Mouse (Mus musculus): ENCODE data around the gene Sipa1l1. TPM values are rescaled to one million over a fixed set of nuclear protein-coding genes. Genes with fewer than 3 reads are reported as not detected.
"Not testable (repeated sequence)": the region's sequence is repeated elsewhere in the genome, so short reads cannot be mapped to it uniquely, and the experiment has no call there.

Sipa1l1 gene
- polyA plus RNA-seq, 1 experiment from 2014 or later, result 11.2 TPM

- 58% methylated on average over 4 of the region's 4 CpGs for WGBS
- no peak overlapping the region for H3K9ac ChIP-seq (ENCODE audit: low read depth, low read length)
- no peak overlapping the region for H3K4me3 ChIP-seq (ENCODE audit: low read depth, low read length)
- H3K27me3 ChIP-seq (ENCODE audit: control insufficient read depth, insufficient read depth, low read depth, low read length), result no peaks in the 10 kb centered on the region
- no peak for ATAC-seq
- no peaks in the 10 kb centered on the region for H3K4me1 ChIP-seq (ENCODE audit: control insufficient read depth, insufficient read depth, low read length)
- no peak overlapping the region for H3K27ac ChIP-seq (ENCODE audit: low read length)
- H3K9me3 ChIP-seq (replicated peaks; ENCODE audit: control insufficient read depth, low read length, poor library complexity, severe bottlenecking), result no peaks in the 10 kb centered on the region
- no peak overlapping the region for H3K4me2 ChIP-seq (ENCODE audit: low read length)
- no peaks in the 10 kb centered on the region for H3K36me3 ChIP-seq (ENCODE audit: control insufficient read depth, insufficient read depth, low read length)
These were observed 320.0 kb downstream of the Sipa1l1 start for GRCm38 (mm10) chr12:82489093-82489492.

- no peak overlapping the region for H3K27ac ChIP-seq (ENCODE audit: low read length)
- no peaks in the 10 kb centered on the region for H3K27me3 ChIP-seq (ENCODE audit: control insufficient read depth, insufficient read depth, low read depth, low read length)
- H3K4me1 ChIP-seq (ENCODE audit: control insufficient read depth, insufficient read depth, low read length), result no peaks in the 10 kb centered on the region
- no peak overlapping the region for H3K4me3 ChIP-seq (ENCODE audit: low read depth, low read length)
- H3K9me3 ChIP-seq (replicated peaks; ENCODE audit: control insufficient read depth, low read length, poor library complexity, severe bottlenecking), result no peaks in the 10 kb centered on the region
- 70% methylated on average over 7 of the region's 7 CpGs for WGBS
- H3K9ac ChIP-seq (ENCODE audit: low read depth, low read length), result no peak overlapping the region
- no peak overlapping the region for H3K4me2 ChIP-seq (ENCODE audit: low read length)
- no peak for ATAC-seq
- H3K36me3 ChIP-seq (ENCODE audit: control insufficient read depth, insufficient read depth, low read length), result no peaks in the 10 kb centered on the region
These were observed 320.5 kb downstream of the Sipa1l1 start for GRCm38 (mm10) chr12:82489621-82490020.

- WGBS, result 84% methylated on average over 9 of the region's 9 CpGs
These were observed 323.3 kb downstream of the Sipa1l1 start for GRCm38 (mm10) chr12:82492456-82492855.

GRCm38 (mm10) chr12:82493260-82493659, 324.1 kb downstream of the Sipa1l1 start:
- H3K36me3 ChIP-seq (ENCODE audit: control insufficient read depth, insufficient read depth, low read length); H3K4me2 ChIP-seq (ENCODE audit: low read length); ATAC-seq; H3K9me3 ChIP-seq (replicated peaks; ENCODE audit: control insufficient read depth, low read length, poor library complexity, severe bottlenecking); H3K27me3 ChIP-seq (ENCODE audit: control insufficient read depth, insufficient read depth, low read depth, low read length); H3K9ac ChIP-seq (ENCODE audit: low read depth, low read length); H3K4me3 ChIP-seq (ENCODE audit: low read depth, low read length); H3K27ac ChIP-seq (ENCODE audit: low read length); H3K4me1 ChIP-seq (ENCODE audit: control insufficient read depth, insufficient read depth, low read length): not testable (repeated sequence)
- WGBS, result 18% methylated on average over 1 of the region's 1 CpGs

More at GRCm38 (mm10) chr12:82492456-82492855, 323.3 kb downstream of the Sipa1l1 start:
- H3K9ac ChIP-seq (ENCODE audit: low read depth, low read length), result no peak overlapping the region
- ATAC-seq, result no peak
- H3K36me3 ChIP-seq (ENCODE audit: control insufficient read depth, insufficient read depth, low read length), result no peaks in the 10 kb centered on the region
- no peaks in the 10 kb centered on the region for H3K9me3 ChIP-seq (replicated peaks; ENCODE audit: control insufficient read depth, low read length, poor library complexity, severe bottlenecking)
- no peak overlapping the region for H3K27ac ChIP-seq (ENCODE audit: low read length)
- H3K4me1 ChIP-seq (ENCODE audit: control insufficient read depth, insufficient read depth, low read length), result no peaks in the 10 kb centered on the region
- no peaks in the 10 kb centered on the region for H3K27me3 ChIP-seq (ENCODE audit: control insufficient read depth, insufficient read depth, low read depth, low read length)
- H3K4me2 ChIP-seq (ENCODE audit: low read length), result no peak overlapping the region
- no peak overlapping the region for H3K4me3 ChIP-seq (ENCODE audit: low read depth, low read length)

GRCm38 (mm10) chr12:82495936-82496335, 326.8 kb downstream of the Sipa1l1 start:
- H3K27me3 ChIP-seq (ENCODE audit: control insufficient read depth, insufficient read depth, low read depth, low read length), result no peaks in the 10 kb centered on the region
- no peaks in the 10 kb centered on the region for H3K9me3 ChIP-seq (replicated peaks; ENCODE audit: control insufficient read depth, low read length, poor library complexity, severe bottlenecking)
- no peaks in the 10 kb centered on the region for H3K36me3 ChIP-seq (ENCODE audit: control insufficient read depth, insufficient read depth, low read length)
- no peak overlapping the region for H3K9ac ChIP-seq (ENCODE audit: low read depth, low read length)
- H3K27ac ChIP-seq (ENCODE audit: low read length), result no peak overlapping the region
- no peak overlapping the region for H3K4me3 ChIP-seq (ENCODE audit: low read depth, low read length)
- 76% methylated on average over 4 of the region's 4 CpGs for WGBS
- no peak for ATAC-seq
- H3K4me2 ChIP-seq (ENCODE audit: low read length), result no peak overlapping the region
- peaks cover 2% of the 10 kb centered on the region; the same call in 1 of the 2 replicates for H3K4me1 ChIP-seq (ENCODE audit: control insufficient read depth, insufficient read depth, low read length)

- WGBS, result 17% methylated on average over 11 of the region's 11 CpGs
- Histone ChIP-seq H3K9ac (ENCODE audit: low read depth, low read length) (peak overlapping the region; percentile 45; the same call in 1 of the 2 replicates), H3K4me3 (ENCODE audit: low read depth, low read length) (peak overlapping the region; percentile 26), H3K9me3 (replicated peaks; ENCODE audit: control insufficient read depth, low read length, poor library complexity, severe bottlenecking) (no peaks in the 10 kb centered on the region), H3K4me2 (ENCODE audit: low read length) (peak overlapping the region; percentile 58), H3K27ac (ENCODE audit: low read length) (no peak overlapping the region), H3K36me3 (ENCODE audit: control insufficient read depth, insufficient read depth, low read length) (no peaks in the 10 kb centered on the region), H3K4me1 (ENCODE audit: control insufficient read depth, insufficient read depth, low read length) (peaks cover 2% of the 10 kb centered on the region; the same call in 1 of the 2 replicates), H3K27me3 (ENCODE audit: control insufficient read depth, insufficient read depth, low read depth, low read length) (no peaks in the 10 kb centered on the region)
- ATAC-seq, result peak; percentile 85
These were observed 328.9 kb downstream of the Sipa1l1 start for GRCm38 (mm10) chr12:82497866-82498631.

- Histone ChIP-seq H3K4me3 (ENCODE audit: low read depth, low read length) (no peak overlapping the region), H3K27ac (ENCODE audit: low read length) (no peak overlapping the region), H3K36me3 (ENCODE audit: control insufficient read depth, insufficient read depth, low read length) (no peaks in the 10 kb centered on the region), H3K4me2 (ENCODE audit: low read length) (no peak overlapping the region; the same call in 1 of the 2 replicates), H3K4me1 (ENCODE audit: control insufficient read depth, insufficient read depth, low read length) (peaks cover 2% of the 10 kb centered on the region; the same call in 1 of the 2 replicates), H3K9ac (ENCODE audit: low read depth, low read length) (no peak overlapping the region), H3K27me3 (ENCODE audit: control insufficient read depth, insufficient read depth, low read depth, low read length) (no peaks in the 10 kb centered on the region), H3K9me3 (replicated peaks; ENCODE audit: control insufficient read depth, low read length, poor library complexity, severe bottlenecking) (no peaks in the 10 kb centered on the region)
- no peak for ATAC-seq
- WGBS, result 85% methylated on average over 4 of the region's 4 CpGs
These were observed 329.6 kb downstream of the Sipa1l1 start for GRCm38 (mm10) chr12:82498701-82499100.

GRCm38 (mm10) chr12:82499731-82500130, 330.6 kb downstream of the Sipa1l1 start:
- H3K27me3 ChIP-seq (ENCODE audit: control insufficient read depth, insufficient read depth, low read depth, low read length), result no peaks in the 10 kb centered on the region
- H3K9ac ChIP-seq (ENCODE audit: low read depth, low read length), result no peak overlapping the region
- no peak overlapping the region for H3K27ac ChIP-seq (ENCODE audit: low read length)
- H3K36me3 ChIP-seq (ENCODE audit: control insufficient read depth, insufficient read depth, low read length), result no peaks in the 10 kb centered on the region
- no peak overlapping the region for H3K4me3 ChIP-seq (ENCODE audit: low read depth, low read length)
- H3K4me1 ChIP-seq (ENCODE audit: control insufficient read depth, insufficient read depth, low read length), result peaks cover 2% of the 10 kb centered on the region; the same call in 1 of the 2 replicates
- ATAC-seq, result no peak
- H3K9me3 ChIP-seq (replicated peaks; ENCODE audit: control insufficient read depth, low read length, poor library complexity, severe bottlenecking), result no peaks in the 10 kb centered on the region
- H3K4me2 ChIP-seq (ENCODE audit: low read length), result no peak overlapping the region
- 92% methylated on average over 5 of the region's 5 CpGs for WGBS

Measured in midbrain, embryonic 16.5 days (tissue).